Mouse (Mus musculus): ENCODE results near the gene Hapln4. TPM values are rescaled to one million over a fixed set of nuclear protein-coding genes. Genes with fewer than 3 reads are reported as not detected.

The Hapln4 gene
- polyA plus RNA-seq, 1 experiment from 2014 or later: 0.05 TPM

- H3K27ac ChIP-seq (replicated peaks; ENCODE audit: low read depth, low read length): no peak overlapping the region
- H3K4me2 ChIP-seq (ENCODE audit: low read depth, severe bottlenecking): no peak overlapping the region
- no peaks in the 10 kb centered on the region for H3K4me1 ChIP-seq (ENCODE audit: control insufficient read depth, insufficient read depth, low read length)
- ATAC-seq (ENCODE audit: insufficient number of reproducible peaks, low FRiP score, low TSS enrichment, low read depth): no peak
- H3K36me3 ChIP-seq (ENCODE audit: control insufficient read depth, insufficient read depth, low read length): no peaks in the 10 kb centered on the region
- 42% methylated on average over 23 of the region's 23 CpGs for WGBS
- H3K27me3 ChIP-seq (ENCODE audit: control insufficient read depth, insufficient read depth, low read length): peaks cover 56% of the 10 kb centered on the region
- no peak for DNase-seq (ENCODE audit: low spot score)
- H3K4me3 ChIP-seq (ENCODE audit: low read depth, low read length): no peak overlapping the region
- no peaks in the 10 kb centered on the region; the same call in 1 of the 2 replicates for H3K9me3 ChIP-seq (ENCODE audit: control insufficient read depth, low read length)
- no peak overlapping the region for H3K9ac ChIP-seq (ENCODE audit: low read length)
These were observed 28.0 kb downstream of the Hapln4 start for GRCm38 (mm10) chr8:70111192-70111795.

- peaks cover 62% of the 10 kb centered on the region for H3K27me3 ChIP-seq (ENCODE audit: control insufficient read depth, insufficient read depth, low read length)
- no peaks in the 10 kb centered on the region for H3K4me1 ChIP-seq (ENCODE audit: control insufficient read depth, insufficient read depth, low read length)
- DNase-seq (ENCODE audit: low spot score) (peak; percentile 36), ATAC-seq (ENCODE audit: insufficient number of reproducible peaks, low FRiP score, low TSS enrichment, low read depth) (no peak)
- H3K36me3 ChIP-seq (ENCODE audit: control insufficient read depth, insufficient read depth, low read length): no peaks in the 10 kb centered on the region
- no peak overlapping the region for H3K27ac ChIP-seq (replicated peaks; ENCODE audit: low read depth, low read length)
- H3K9ac ChIP-seq (ENCODE audit: low read length): no peak overlapping the region
- 8% methylated on average over 43 of the region's 43 CpGs for WGBS
- 0 out of 2 replicates have a peak overlapping the region, but pooled peaks have one; percentile 5 for H3K4me3 ChIP-seq (ENCODE audit: low read depth, low read length)
- peak overlapping the region; percentile 24; the same call in 1 of the 2 replicates for H3K4me2 ChIP-seq (ENCODE audit: low read depth, severe bottlenecking)
- H3K9me3 ChIP-seq (ENCODE audit: control insufficient read depth, low read length): no peaks in the 10 kb centered on the region; the same call in 1 of the 2 replicates
These were observed 29.3 kb downstream of the Hapln4 start for GRCm38 (mm10) chr8:70112401-70113016.

GRCm38 (mm10) chr8:70114488-70114887, 31.2 kb downstream of the Hapln4 start:
- no peak overlapping the region for H3K4me3 ChIP-seq (ENCODE audit: low read depth, low read length)
- H3K9me3 ChIP-seq (ENCODE audit: control insufficient read depth, low read length): no peaks in the 10 kb centered on the region; the same call in 1 of the 2 replicates
- H3K27ac ChIP-seq (replicated peaks; ENCODE audit: low read depth, low read length): no peak overlapping the region
- ATAC-seq (ENCODE audit: insufficient number of reproducible peaks, low FRiP score, low TSS enrichment, low read depth) (no peak), DNase-seq (ENCODE audit: low spot score) (no peak)
- no peaks in the 10 kb centered on the region for H3K36me3 ChIP-seq (ENCODE audit: control insufficient read depth, insufficient read depth, low read length)
- H3K4me2 ChIP-seq (ENCODE audit: low read depth, severe bottlenecking): no peak overlapping the region
- H3K9ac ChIP-seq (ENCODE audit: low read length): no peak overlapping the region
- WGBS: 26% methylated on average over 6 of the region's 6 CpGs
- no peaks in the 10 kb centered on the region for H3K4me1 ChIP-seq (ENCODE audit: control insufficient read depth, insufficient read depth, low read length)
- H3K27me3 ChIP-seq (ENCODE audit: control insufficient read depth, insufficient read depth, low read length): peaks cover 75% of the 10 kb centered on the region

- ATAC-seq (ENCODE audit: insufficient number of reproducible peaks, low FRiP score, low TSS enrichment, low read depth) (no peak), DNase-seq (ENCODE audit: low spot score) (no peak)
- Histone ChIP-seq H3K4me2 (ENCODE audit: low read depth, severe bottlenecking) (no peak overlapping the region), H3K4me3 (ENCODE audit: low read depth, low read length) (no peak overlapping the region), H3K27ac (replicated peaks; ENCODE audit: low read depth, low read length) (no peak overlapping the region), H3K4me1 (ENCODE audit: control insufficient read depth, insufficient read depth, low read length) (no peaks in the 10 kb centered on the region), H3K36me3 (ENCODE audit: control insufficient read depth, insufficient read depth, low read length) (no peaks in the 10 kb centered on the region), H3K9me3 (ENCODE audit: control insufficient read depth, low read length) (no peaks in the 10 kb centered on the region; the same call in 1 of the 2 replicates), H3K27me3 (ENCODE audit: control insufficient read depth, insufficient read depth, low read length) (peaks cover 79% of the 10 kb centered on the region), H3K9ac (ENCODE audit: low read length) (no peak overlapping the region)
- 69% methylated on average over 13 of the region's 13 CpGs for WGBS
These were observed 31.6 kb downstream of the Hapln4 start for GRCm38 (mm10) chr8:70114892-70115291.

- Histone ChIP-seq H3K4me3 (ENCODE audit: low read depth, low read length) (no peak overlapping the region), H3K27me3 (ENCODE audit: control insufficient read depth, insufficient read depth, low read length) (peaks cover 61% of the 10 kb centered on the region), H3K4me2 (ENCODE audit: low read depth, severe bottlenecking) (no peak overlapping the region), H3K27ac (replicated peaks; ENCODE audit: low read depth, low read length) (no peak overlapping the region), H3K9me3 (ENCODE audit: control insufficient read depth, low read length) (no peaks in the 10 kb centered on the region), H3K9ac (ENCODE audit: low read length) (no peak overlapping the region), H3K4me1 (ENCODE audit: control insufficient read depth, insufficient read depth, low read length) (no peaks in the 10 kb centered on the region), H3K36me3 (ENCODE audit: control insufficient read depth, insufficient read depth, low read length) (no peaks in the 10 kb centered on the region)
- peak; percentile 80 for DNase-seq (ENCODE audit: low spot score)
- WGBS: 6% methylated on average over 9 of the region's 9 CpGs
- ATAC-seq (ENCODE audit: insufficient number of reproducible peaks, low FRiP score, low TSS enrichment, low read depth): no peak
These were observed 34.4 kb downstream of the Hapln4 start for GRCm38 (mm10) chr8:70117611-70118010.

- no peaks in the 10 kb centered on the region for H3K9me3 ChIP-seq (ENCODE audit: control insufficient read depth, low read length)
- DNase-seq (ENCODE audit: low spot score) (no peak), ATAC-seq (ENCODE audit: insufficient number of reproducible peaks, low FRiP score, low TSS enrichment, low read depth) (no peak)
- peaks cover 47% of the 10 kb centered on the region for H3K27me3 ChIP-seq (ENCODE audit: control insufficient read depth, insufficient read depth, low read length)
- H3K9ac ChIP-seq (ENCODE audit: low read length): no peak overlapping the region
- no peak overlapping the region for H3K4me3 ChIP-seq (ENCODE audit: low read depth, low read length)
- 9% methylated on average over 17 of the region's 17 CpGs for WGBS
- no peak overlapping the region for H3K4me2 ChIP-seq (ENCODE audit: low read depth, severe bottlenecking)
- H3K4me1 ChIP-seq (ENCODE audit: control insufficient read depth, insufficient read depth, low read length): no peaks in the 10 kb centered on the region
- H3K36me3 ChIP-seq (ENCODE audit: control insufficient read depth, insufficient read depth, low read length): no peaks in the 10 kb centered on the region
- H3K27ac ChIP-seq (replicated peaks; ENCODE audit: low read depth, low read length): no peak overlapping the region
These were observed 35.8 kb downstream of the Hapln4 start for GRCm38 (mm10) chr8:70118726-70119700.

- peaks cover 31% of the 10 kb centered on the region for H3K27me3 ChIP-seq (ENCODE audit: control insufficient read depth, insufficient read depth, low read length)
- ATAC-seq (ENCODE audit: insufficient number of reproducible peaks, low FRiP score, low TSS enrichment, low read depth) (peak; percentile 66; the same call in 1 of the 2 replicates), DNase-seq (ENCODE audit: low spot score) (peak; percentile 84)
- H3K9me3 ChIP-seq (ENCODE audit: control insufficient read depth, low read length): no peaks in the 10 kb centered on the region
- no peak within 1 kb of the TSS for H3K4me3 ChIP-seq (ENCODE audit: low read depth, low read length)
- peak within 1 kb of the TSS; percentile 41 for H3K4me2 ChIP-seq (ENCODE audit: low read depth, severe bottlenecking)
- 2% methylated on average over 19 of the region's 19 CpGs for WGBS
- no peak within 1 kb of the TSS for H3K9ac ChIP-seq (ENCODE audit: low read length)
- H3K27ac ChIP-seq (replicated peaks; ENCODE audit: low read depth, low read length): no peak within 1 kb of the TSS
- H3K36me3 ChIP-seq (ENCODE audit: control insufficient read depth, insufficient read depth, low read length): no peaks in the 10 kb centered on the region
- no peaks in the 10 kb centered on the region for H3K4me1 ChIP-seq (ENCODE audit: control insufficient read depth, insufficient read depth, low read length)
These were observed 37.4 kb downstream of the Hapln4 start, which contains the start of gene Ncan for GRCm38 (mm10) chr8:70120667-70121066. Ncan (minus strand) TSS chr8:70120873.

GRCm38 (mm10) chr8:70122863-70123262, 39.6 kb downstream of the Hapln4 start:
- WGBS: 49% methylated on average over 2 of the region's 2 CpGs
- peaks cover 23% of the 10 kb centered on the region for H3K27me3 ChIP-seq (ENCODE audit: control insufficient read depth, insufficient read depth, low read length)

More at GRCm38 (mm10) chr8:70122863-70123262, 39.6 kb downstream of the Hapln4 start:
- Histone ChIP-seq H3K27ac (replicated peaks; ENCODE audit: low read depth, low read length) (no peak overlapping the region), H3K36me3 (ENCODE audit: control insufficient read depth, insufficient read depth, low read length) (no peaks in the 10 kb centered on the region), H3K4me1 (ENCODE audit: control insufficient read depth, insufficient read depth, low read length) (no peaks in the 10 kb centered on the region), H3K4me3 (ENCODE audit: low read depth, low read length) (no peak overlapping the region), H3K4me2 (ENCODE audit: low read depth, severe bottlenecking) (no peak overlapping the region), H3K9ac (ENCODE audit: low read length) (no peak overlapping the region), H3K9me3 (ENCODE audit: control insufficient read depth, low read length) (no peaks in the 10 kb centered on the region)
- no peak for ATAC-seq (ENCODE audit: insufficient number of reproducible peaks, low FRiP score, low TSS enrichment, low read depth)
- no peak for DNase-seq (ENCODE audit: low spot score)

All from limb, embryonic 11.5 days (tissue).